Mouse (Mus musculus) stomach, embryonic 14.5 days (tissue): ENCODE results near the gene Idh3g. TPM values are rescaled to one million over a fixed set of nuclear protein-coding genes. Genes with fewer than 3 reads are reported as not detected.
"Not testable (repeated sequence)": the region's sequence is repeated elsewhere in the genome, so short reads cannot be mapped to it uniquely, and the experiment has no call there.

Experiments used
- ATAC-seq: fragments of 200-750 bp; cut with Nextera tagmentation; 2 replicates; pipeline ENCODE4 v1.8.0; 2017; ENCODE audit warnings: low read depth, moderate TSS enrichment; ENCODE audit not compliant: insufficient number of reproducible peaks, insufficient read depth, low FRiP score
- H3K27ac ChIP-seq: fragments of 300-500 bp; sonication (generic); 2 replicates; pipeline ENCODE4 v1.5.1; 2014; ENCODE audit warnings: mild to moderate bottlenecking, low read length, moderate library complexity, mixed read lengths
- H3K27me3 ChIP-seq: fragments of 300-500 bp; sonication (generic); 2 replicates; pipeline ENCODE4 v1.6.1; 2014; ENCODE audit warnings: low read length, control low read depth, mixed read lengths; ENCODE audit not compliant: control insufficient read depth, insufficient read depth
- H3K36me3 ChIP-seq: fragments of 300-500 bp; sonication (generic); 2 replicates; pipeline ENCODE4 v1.6.1; 2014; ENCODE audit warnings: mild to moderate bottlenecking, control low read depth, low read length, moderate library complexity, mixed read lengths; ENCODE audit not compliant: control insufficient read depth, insufficient read depth
- H3K4me1 ChIP-seq: fragments of 300-500 bp; sonication (generic); 2 replicates; pipeline ENCODE4 v1.6.1; 2014; ENCODE audit warnings: low read length, control low read depth, mixed read lengths; ENCODE audit not compliant: control insufficient read depth, insufficient read depth
- H3K4me2 ChIP-seq: fragments of 300-500 bp; sonication (generic); replicated peaks from 2 replicates; pipeline ENCODE4 v1.6.1; 2014; ENCODE audit warnings: low read depth, low read length, control low read depth
- H3K4me3 ChIP-seq: fragments of 300-500 bp; sonication (generic); 2 replicates; pipeline ENCODE4 v1.5.1; 2014; ENCODE audit warnings: low read depth, low read length, control low read depth
- H3K9ac ChIP-seq: fragments of 300-500 bp; sonication (generic); replicated peaks from 2 replicates; pipeline ENCODE4 v1.6.1; 2014; ENCODE audit warnings: low read depth, mild to moderate bottlenecking, control low read depth, low read length, moderate library complexity, mixed read lengths
- H3K9me3 ChIP-seq: fragments of 300-500 bp; sonication (generic); 2 replicates; pipeline ENCODE4 v1.6.1; 2016; ENCODE audit warnings: low read depth, low read length, control low read depth; ENCODE audit not compliant: control insufficient read depth
- WGBS: fragments of 180-500 bp; shearing (Covaris S2); extraction: QIAGEN DNeasy Blood & Tissue Kit; methylation state at CpG from one replicate; pipeline ENCODE4 v1.1.7; 2014; 5-methylcytosine and 5-hydroxymethylcytosine counted together
- polyA plus RNA-seq: library from polyadenylated mRNA; unstranded; fragments of >200 nt; fragmentation: Nextera tagmentation; extraction: Ambion mirVana; gene quantifications from 2 replicates; pipeline ENCODE4 v1.2.1, GENCODE M21; 2014

The Idh3g gene
- polyA plus RNA-seq, 1 experiment from 2014 or later = 238 TPM

DNA sequence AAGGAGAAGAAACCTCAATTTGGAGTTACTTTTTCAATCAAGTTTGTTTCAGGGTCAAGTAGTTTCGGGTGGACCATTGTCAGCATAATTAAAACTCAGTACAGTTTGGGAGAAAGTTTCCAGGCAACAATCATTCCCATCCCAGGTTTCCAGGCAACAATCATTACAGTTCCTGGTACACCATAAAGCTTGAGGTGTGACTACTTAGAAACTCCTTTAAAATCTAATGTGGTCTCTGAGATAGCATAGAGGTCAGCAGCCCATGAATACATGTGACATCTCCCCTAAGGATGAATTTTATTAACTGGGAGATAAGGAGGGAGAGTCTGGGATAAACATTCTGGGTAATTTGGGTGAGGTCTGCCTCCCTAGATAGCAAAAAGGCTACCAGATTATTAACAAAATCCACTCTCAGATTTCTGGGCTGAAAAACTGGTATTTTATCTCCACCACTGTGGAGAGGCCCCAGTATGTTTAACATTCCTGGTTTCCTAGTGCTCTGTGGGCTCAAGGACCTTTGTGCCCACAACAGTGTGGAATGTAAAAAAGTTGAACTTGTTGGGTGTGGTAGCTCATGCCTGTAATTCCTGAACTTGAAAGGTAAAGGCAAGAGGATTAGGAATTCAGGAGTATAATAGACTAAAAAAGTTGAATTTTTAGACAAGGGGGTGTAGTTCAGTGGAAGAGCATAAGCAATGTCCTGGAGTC lies 41.8 kb downstream of the Idh3g start:
- WGBS = 70% methylated on average over 1 of the region's 1 CpGs
- Histone ChIP-seq H3K4me2 (no peak overlapping the region), H3K27ac (no peak overlapping the region)

GRCm38 (mm10) chrX:73739841-73740240 lies 46.9 kb downstream of the Idh3g start:
- not testable (repeated sequence) for H3K27me3 ChIP-seq, H3K9me3 ChIP-seq, ATAC-seq, H3K36me3 ChIP-seq, H3K9ac ChIP-seq, H3K4me1 ChIP-seq, H3K4me3 ChIP-seq, H3K27ac ChIP-seq, H3K4me2 ChIP-seq
- 90% methylated on average over 7 of the region's 7 CpGs for WGBS

More for the DNA sequence above, 41.8 kb downstream of the Idh3g start:
- Histone ChIP-seq H3K27me3 (no peaks in the 10 kb centered on the region), H3K36me3 (no peaks in the 10 kb centered on the region), H3K4me3 (no peak overlapping the region), H3K9me3 (no peaks in the 10 kb centered on the region), H3K9ac (no peak overlapping the region), H3K4me1 (no peaks in the 10 kb centered on the region)
- ATAC-seq = 0 out of 2 replicates have a peak, but pooled peaks have one; percentile 42

DNA sequence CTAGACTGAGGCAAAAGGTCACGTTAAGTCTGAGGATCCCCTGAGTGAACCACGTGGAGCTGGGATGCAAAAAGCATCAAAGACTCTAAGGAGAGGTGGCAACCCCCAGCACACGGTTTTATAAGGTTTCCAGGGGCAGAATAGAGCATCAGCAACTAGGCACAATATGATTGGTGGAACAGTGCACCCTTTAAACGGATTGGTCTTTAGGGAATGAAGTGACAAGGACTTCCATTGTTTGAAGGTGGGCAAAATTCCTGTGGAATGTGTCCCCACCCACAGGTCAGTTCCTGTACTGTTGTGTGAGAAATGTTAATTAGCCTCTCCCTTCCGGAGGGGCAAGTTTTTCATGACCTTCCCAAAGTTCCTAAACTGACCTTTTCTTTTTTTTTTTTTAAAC lies 47.5 kb downstream of the Idh3g start:
- no peak overlapping the region for H3K9ac ChIP-seq
- 78% methylated on average over 5 of the region's 5 CpGs for WGBS

GRCm38 (mm10) chrX:73738155-73738554 lies 48.5 kb downstream of the Idh3g start:
- Histone ChIP-seq H3K4me2 (no peak overlapping the region), H3K36me3 (no peaks in the 10 kb centered on the region), H3K27ac (no peak overlapping the region), H3K4me1 (no peaks in the 10 kb centered on the region), H3K9me3 (no peaks in the 10 kb centered on the region), H3K27me3 (no peaks in the 10 kb centered on the region), H3K4me3 (no peak overlapping the region), H3K9ac (no peak overlapping the region)
- 47% methylated on average over 1 of the region's 1 CpGs for WGBS
- no peak for ATAC-seq

More for the DNA sequence above, 47.5 kb downstream of the Idh3g start:
- Histone ChIP-seq H3K27ac (no peak overlapping the region), H3K27me3 (no peaks in the 10 kb centered on the region), H3K9me3 (no peaks in the 10 kb centered on the region), H3K4me1 (no peaks in the 10 kb centered on the region), H3K4me3 (no peak overlapping the region), H3K4me2 (no peak overlapping the region), H3K36me3 (no peaks in the 10 kb centered on the region)
- no peak for ATAC-seq

- WGBS = 29% methylated on average over 1 of the region's 1 CpGs
- no peak overlapping the region for H3K4me3 ChIP-seq
- H3K27me3 ChIP-seq = no peaks in the 10 kb centered on the region
- no peak overlapping the region for H3K4me2 ChIP-seq
- peaks cover 4% of the 10 kb centered on the region; the same call in 1 of the 2 replicates for H3K36me3 ChIP-seq
- H3K27ac ChIP-seq = no peak overlapping the region
- ATAC-seq = no peak
- H3K4me1 ChIP-seq = no peaks in the 10 kb centered on the region
- H3K9ac ChIP-seq = no peak overlapping the region
- H3K9me3 ChIP-seq = no peaks in the 10 kb centered on the region
These were observed 55.8 kb downstream of the Idh3g start for GRCm38 (mm10) chrX:73730908-73731307.

Other genes with a start within 250 kb of the Idh3g start
- gene Dusp9, start 147.5 kb downstream of the Idh3g start, polyA plus RNA-seq = 5.0 and 7.3 TPM in 2 replicates
- 27.0 and 27.7 TPM in 2 replicates for gene Pnck, start 126.8 kb downstream of the Idh3g start, polyA plus RNA-seq
- gene Slc6a8, start 113.7 kb downstream of the Idh3g start, polyA plus RNA-seq = 11.0 and 12.2 TPM in 2 replicates
- gene Bcap31, start 70.7 kb downstream of the Idh3g start, polyA plus RNA-seq = 254 and 260 TPM in 2 replicates
- gene Abcd1, start 70.3 kb downstream of the Idh3g start, polyA plus RNA-seq = 19.2 and 19.6 TPM in 2 replicates
- gene Plxnb3, start 29.8 kb downstream of the Idh3g start, polyA plus RNA-seq = 0.59 and 0.78 TPM in 2 replicates
- 2.3 and 2.7 TPM in 2 replicates for gene Srpk3, start 12.5 kb downstream of the Idh3g start, polyA plus RNA-seq
- gene Ssr4, start 131 bp upstream of the Idh3g start, polyA plus RNA-seq = 227 and 236 TPM in 2 replicates
- 1.6 and 1.9 TPM in 2 replicates for gene Pdzd4, start 38.1 kb upstream of the Idh3g start, polyA plus RNA-seq
- not detected in 2 replicates for gene Avpr2, start 105.2 kb upstream of the Idh3g start, polyA plus RNA-seq
- gene L1cam, start 109.2 kb upstream of the Idh3g start, polyA plus RNA-seq = 12.1 and 13.5 TPM in 2 replicates
- gene Arhgap4, start 135.0 kb upstream of the Idh3g start, polyA plus RNA-seq = 3.0 and 3.2 TPM in 2 replicates
- 126 and 137 TPM in 2 replicates for gene Naa10, start 135.0 kb upstream of the Idh3g start, polyA plus RNA-seq
- gene Renbp, start 144.0 kb upstream of the Idh3g start, polyA plus RNA-seq = 38.6 and 43.9 TPM in 2 replicates
- 73.9 and 80.1 TPM in 2 replicates for gene Hcfc1, start 179.5 kb upstream of the Idh3g start, polyA plus RNA-seq
- gene Irak1, start 237.0 kb upstream of the Idh3g start, polyA plus RNA-seq = 52.7 and 58.5 TPM in 2 replicates